ENCODE assay signal across 23 mouse cellular contexts in genomic region chr13:111620433-111620832, GRCm38 (mm10). TPM values are rescaled to one million over a fixed set of nuclear protein-coding genes. Genes with fewer than 3 reads are reported as not detected.
DNase-seq lines count a peak whose midpoint lies in the region; ATAC-seq and TF ChIP-seq lines count a peak whose summit lies in the region.
"Had no signal": no experiment of that assay in that cellular context is flagged by ENCODE, and none has a peak within 500 bp of the region (broad histone marks: within the 10 kb centered on the region; RNA-seq: fewer than 3 reads in every experiment).

No protein-coding gene starts in this region.

- DNase-seq in kidney, adult 2 months = peak; percentile 1
- DNase-seq in kidney, postnatal 4 days = peak; percentile 8 to 16
- DNase-seq in stomach, postnatal 0 days (ENCODE audit: low spot score) = peak; percentile 65
- no peak for DNase-seq in lung, adult 18-20 months
- DNase-seq: adrenal gland, adult 8-10 months; adrenal gland, postnatal 14 days; adrenal gland, postnatal 36 days; cerebellum, adult 11-12 months; cerebellum, adult 2 months; cerebellum, adult 9-10 months; cerebellum, postnatal 10 days; cerebellum, postnatal 25 days had no signal

- H3K4me3 ChIP-seq in kidney, adult 2 months (ENCODE audit: insufficient read depth, low read depth, low read length) = no peak overlapping the region
- no peak overlapping the region for H3K4me3 ChIP-seq in kidney, embryonic 14.5 days (ENCODE audit: low read length)
- no peak overlapping the region for H3K4me3 ChIP-seq in kidney, embryonic 16.5 days (ENCODE audit: low read length)
- H3K4me3 ChIP-seq in stomach, postnatal 0 days (ENCODE audit: low read depth, low read length) = no peak overlapping the region
- H3K4me3 ChIP-seq: embryonic facial prominence, embryonic 10.5 days; embryonic facial prominence, embryonic 12.5 days; forebrain, embryonic 12.5 days had no signal

- H3K27ac ChIP-seq in kidney, adult 2 months (ENCODE audit: insufficient read depth, low read depth, low read length) = no peak overlapping the region
- H3K27ac ChIP-seq in kidney, embryonic 14.5 days (ENCODE audit: low read depth, low read length) = no peak overlapping the region
- H3K27ac ChIP-seq in kidney, embryonic 16.5 days (ENCODE audit: low read length) = no peak overlapping the region
- no peak overlapping the region for H3K27ac ChIP-seq in stomach, postnatal 0 days (replicated peaks)
- H3K27ac ChIP-seq: embryonic facial prominence, embryonic 10.5 days; embryonic facial prominence, embryonic 12.5 days; forebrain, embryonic 12.5 days had no signal

- TF ChIP-seq POLR2A in kidney, adult 2 months (IDR thresholded peaks at IDR 0.05; ENCODE audit: low read depth, low read length) = no peak

- 85% methylated on average over 4 of the region's 4 CpGs for WGBS in kidney, adult 2 months
- WGBS in kidney, embryonic 14.5 days = 95% methylated on average over 4 of the region's 4 CpGs
- 81% methylated on average over 4 of the region's 4 CpGs for WGBS in kidney, embryonic 16.5 days
- 75% methylated on average over 4 of the region's 4 CpGs for WGBS in stomach, postnatal 0 days

- ATAC-seq in kidney, embryonic 14.5 days (ENCODE audit: low FRiP score, low TSS enrichment) = no peak
- ATAC-seq in kidney, embryonic 16.5 days (ENCODE audit: low FRiP score, low TSS enrichment) = no peak
- ATAC-seq in stomach, postnatal 0 days (ENCODE audit: low FRiP score, low TSS enrichment) = peak; percentile 71
- ATAC-seq: activated CD4-positive, CD25-positive, alpha-beta regulatory T cell, adult 4 months; forebrain, embryonic 14.5 days; forebrain, embryonic 16.5 days had no signal

- no peak for TF ChIP-seq EP300 in stomach, postnatal 0 days (optimal IDR thresholded peaks at IDR 0.05)

- no peak overlapping the region for H3K4me2 ChIP-seq in kidney, embryonic 14.5 days (replicated peaks; ENCODE audit: low read depth, low read length)
- no peak overlapping the region for H3K4me2 ChIP-seq in kidney, embryonic 16.5 days (replicated peaks; ENCODE audit: low read depth, low read length)
- H3K4me2 ChIP-seq in stomach, postnatal 0 days (replicated peaks; ENCODE audit: low read depth) = no peak overlapping the region
- H3K4me2 ChIP-seq: embryonic facial prominence, embryonic 12.5 days; forebrain, embryonic 12.5 days had no signal

- no peak for TF ChIP-seq CTCF in kidney, adult 2 months (conservative IDR thresholded peaks at IDR 0.05; ENCODE audit: insufficient read depth, insufficient read length, low read depth, low read length)
- no peak for TF ChIP-seq CTCF in stomach, postnatal 0 days (IDR thresholded peaks at IDR 0.05; ENCODE audit: low read depth)

- no peaks in the 10 kb centered on the region for H3K4me1 ChIP-seq in kidney, adult 2 months (ENCODE audit: control insufficient read depth, insufficient read depth, low read length)
- no peaks in the 10 kb centered on the region for H3K4me1 ChIP-seq in kidney, embryonic 14.5 days (ENCODE audit: control insufficient read depth, insufficient read depth, low read length)
- H3K4me1 ChIP-seq in kidney, embryonic 16.5 days (ENCODE audit: insufficient read depth, low read length) = no peaks in the 10 kb centered on the region
- H3K4me1 ChIP-seq in stomach, postnatal 0 days (replicated peaks; ENCODE audit: control insufficient read depth, insufficient read depth) = no peaks in the 10 kb centered on the region
- H3K4me1 ChIP-seq: embryonic facial prominence, embryonic 10.5 days; embryonic facial prominence, embryonic 12.5 days; forebrain, embryonic 12.5 days had no signal

- H3K36me3 ChIP-seq in kidney, adult 2 months (ENCODE audit: control insufficient read depth, insufficient read depth, low read length) = no peaks in the 10 kb centered on the region
- H3K36me3 ChIP-seq in kidney, embryonic 14.5 days (ENCODE audit: control insufficient read depth, insufficient read depth, low read length) = no peaks in the 10 kb centered on the region
- H3K36me3 ChIP-seq in kidney, embryonic 16.5 days (ENCODE audit: insufficient read depth, low read length) = no peaks in the 10 kb centered on the region
- H3K36me3 ChIP-seq in stomach, postnatal 0 days (ENCODE audit: control insufficient read depth, insufficient read depth, low read length) = no peaks in the 10 kb centered on the region
- H3K36me3 ChIP-seq: embryonic facial prominence, embryonic 10.5 days; embryonic facial prominence, embryonic 12.5 days; forebrain, embryonic 12.5 days had no signal

- H3K27me3 ChIP-seq in kidney, adult 2 months (replicated peaks; ENCODE audit: control insufficient read depth, insufficient read depth, low read length) = no peaks in the 10 kb centered on the region
- H3K27me3 ChIP-seq in kidney, embryonic 14.5 days (ENCODE audit: control insufficient read depth, insufficient read depth, low read length) = no peaks in the 10 kb centered on the region
- H3K27me3 ChIP-seq in kidney, embryonic 16.5 days (ENCODE audit: insufficient read depth, low read length) = no peaks in the 10 kb centered on the region
- H3K27me3 ChIP-seq in stomach, postnatal 0 days (ENCODE audit: control insufficient read depth, insufficient read depth, low read length) = no peaks in the 10 kb centered on the region
- H3K27me3 ChIP-seq: embryonic facial prominence, embryonic 12.5 days; forebrain, embryonic 12.5 days had no signal

- no peak overlapping the region for H3K9ac ChIP-seq in kidney, embryonic 14.5 days (ENCODE audit: low read depth, low read length)
- no peak overlapping the region for H3K9ac ChIP-seq in kidney, embryonic 16.5 days (replicated peaks; ENCODE audit: low read length)
- H3K9ac ChIP-seq in stomach, postnatal 0 days (ENCODE audit: low read length) = no peak overlapping the region
- H3K9ac ChIP-seq: embryonic facial prominence, embryonic 12.5 days; forebrain, embryonic 12.5 days had no signal

- H3K9me3 ChIP-seq in kidney, embryonic 14.5 days (ENCODE audit: control insufficient read depth, low read length) = no peaks in the 10 kb centered on the region
- no peaks in the 10 kb centered on the region for H3K9me3 ChIP-seq in kidney, embryonic 16.5 days (ENCODE audit: low read length)
- H3K9me3 ChIP-seq in stomach, postnatal 0 days (ENCODE audit: control insufficient read depth, low read length) = no peaks in the 10 kb centered on the region
- H3K9me3 ChIP-seq: embryonic facial prominence, embryonic 10.5 days; embryonic facial prominence, embryonic 12.5 days; forebrain, embryonic 12.5 days had no signal

RNA-seq across cellular contexts. Expression of gene Gm10198, which starts 27.8 kb away (rescaled TPM):
- polyA plus RNA-seq in kidney, adult 2 months (2012; rRNA removed) = not detected in 2 replicates
- not detected in 2 replicates for polyA plus RNA-seq in kidney, embryonic 14.5 days (2014; fragmentation: Nextera tagmentation; extraction: Ambion mirVana)
- polyA plus RNA-seq in kidney, embryonic 16.5 days (2015; fragmentation: Nextera tagmentation; extraction: Ambion mirVana) = not detected in 2 replicates
- not detected in 2 replicates for polyA plus RNA-seq in stomach, postnatal 0 days (2015; fragmentation: Nextera tagmentation; extraction: Ambion mirVana)
- polyA plus RNA-seq: activated CD4-positive, CD25-positive, alpha-beta regulatory T cell, adult 4 months; C2C12; cerebellum, adult 2 months; cortical plate, adult 2 months; embryonic facial prominence, embryonic 10.5 days; embryonic facial prominence, embryonic 12.5 days; embryonic facial prominence, embryonic 14.5 days; forebrain, embryonic 12.5 days; forebrain, embryonic 14.5 days; forebrain, embryonic 16.5 days had no signal

Comparison
In these comparisons a context has a peak if more than half of its experiments do, and no peak if none do; other contexts are left out.
1. DNase-seq: peak in kidney, adult 2 months (single experiment), kidney, postnatal 4 days (2 of 2) and stomach, postnatal 0 days (single experiment); none in lung, adult 18-20 months (0 of 2).